Mouse (Mus musculus): Measurements from ENCODE around the gene Gm28043.
"Not testable (repeated sequence)": the region's sequence is repeated elsewhere in the genome, so short reads cannot be mapped to it uniquely, and the experiment has no call there.

Gm28043 gene

DNA sequence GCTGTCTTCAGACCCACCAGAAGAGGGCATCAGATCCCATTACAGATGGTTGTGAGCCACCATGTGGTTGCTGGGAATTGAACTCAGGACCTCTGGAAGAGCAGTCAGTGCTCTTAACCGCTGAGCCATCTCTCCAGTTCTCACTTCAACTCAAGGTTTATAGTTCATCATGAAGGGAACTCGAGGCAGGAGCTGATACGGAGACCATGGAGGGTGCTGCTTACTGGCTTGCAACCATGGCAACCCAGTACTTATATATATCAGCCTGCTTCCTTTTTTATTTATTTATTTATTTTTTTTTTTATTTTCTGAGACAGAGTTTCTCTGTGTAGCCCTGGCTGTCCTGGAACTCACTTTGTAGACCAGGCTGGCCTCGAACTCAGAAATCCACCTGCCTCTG is 99.1 kb downstream of the Gm28043 start:
- not testable (repeated sequence) for DNase-seq

GRCm38 (mm10) chr17:29716732-29717445 is 102.2 kb downstream of the Gm28043 start, which contains the start of gene Ccdc167:
Gene Ccdc167 (minus strand): TSS chr17:29717044.
- peak; percentile 96 to 97 for DNase-seq

DNA sequence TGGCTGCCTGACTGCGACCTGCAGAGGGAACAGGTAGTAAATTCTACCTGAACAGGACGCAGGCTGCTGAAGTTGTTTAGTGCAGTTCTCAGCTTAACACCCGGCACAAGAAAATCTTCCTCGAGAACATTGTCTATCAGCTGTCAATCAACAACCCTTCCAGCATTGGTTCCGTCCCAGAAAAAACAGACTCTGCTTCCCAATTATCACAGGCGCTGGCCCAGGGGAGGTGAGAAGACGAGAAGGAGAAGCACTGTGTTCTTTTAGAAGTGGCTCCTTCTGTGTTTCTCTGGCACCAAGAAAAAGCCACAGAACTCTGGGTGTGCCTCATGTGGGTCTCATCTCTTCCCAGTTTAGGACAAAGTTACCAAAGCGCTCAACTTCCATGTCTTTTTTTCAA is 104.0 kb downstream of the Gm28043 start:
- DNase-seq, result no peak

DNA sequence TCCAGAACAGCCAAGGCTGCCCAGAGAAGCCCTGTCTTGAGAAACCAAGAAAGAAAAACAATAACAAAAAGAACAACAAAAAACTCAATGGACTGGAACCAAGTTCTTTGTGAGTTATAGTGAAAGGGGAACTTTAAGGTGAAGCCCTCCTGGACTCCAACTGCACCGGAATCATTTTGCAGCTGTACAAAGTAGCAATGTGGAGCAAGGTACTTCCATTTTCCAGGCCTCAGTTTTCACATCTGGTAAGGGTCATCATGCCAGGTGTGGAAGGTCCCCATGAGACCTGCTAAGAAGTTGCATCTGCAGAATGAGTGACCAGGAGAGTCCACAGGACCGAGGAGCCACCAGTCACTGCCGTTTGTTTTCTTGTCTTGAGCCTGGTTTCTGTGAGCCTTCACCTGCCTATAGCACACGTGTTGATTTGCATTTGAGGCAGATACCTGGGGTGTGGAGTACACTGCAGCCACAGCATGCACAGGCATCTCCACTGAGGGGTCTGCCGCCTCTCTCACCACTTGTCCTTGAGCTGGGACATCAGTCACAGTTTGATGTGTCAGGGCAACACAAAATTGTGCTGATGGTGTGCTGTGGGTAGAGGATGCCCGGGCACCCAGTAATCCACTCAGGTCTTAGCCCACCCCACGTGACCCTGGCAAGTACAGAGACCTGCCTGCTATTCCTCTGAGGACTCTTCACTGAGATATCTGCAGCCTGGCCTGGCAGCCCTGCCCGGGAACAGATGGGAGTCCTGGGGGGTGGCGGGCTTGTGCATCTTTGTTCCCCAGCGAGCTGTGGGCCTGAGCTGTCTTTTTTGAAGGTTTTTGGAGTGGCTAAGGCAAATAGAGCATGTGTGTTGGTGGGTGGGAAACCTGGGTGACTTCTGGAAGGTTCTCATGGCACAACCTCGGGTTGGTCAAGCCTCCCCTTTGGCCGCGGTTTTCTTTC is 105.2 kb downstream of the Gm28043 start:
- DNase-seq, result no peak

DNA sequence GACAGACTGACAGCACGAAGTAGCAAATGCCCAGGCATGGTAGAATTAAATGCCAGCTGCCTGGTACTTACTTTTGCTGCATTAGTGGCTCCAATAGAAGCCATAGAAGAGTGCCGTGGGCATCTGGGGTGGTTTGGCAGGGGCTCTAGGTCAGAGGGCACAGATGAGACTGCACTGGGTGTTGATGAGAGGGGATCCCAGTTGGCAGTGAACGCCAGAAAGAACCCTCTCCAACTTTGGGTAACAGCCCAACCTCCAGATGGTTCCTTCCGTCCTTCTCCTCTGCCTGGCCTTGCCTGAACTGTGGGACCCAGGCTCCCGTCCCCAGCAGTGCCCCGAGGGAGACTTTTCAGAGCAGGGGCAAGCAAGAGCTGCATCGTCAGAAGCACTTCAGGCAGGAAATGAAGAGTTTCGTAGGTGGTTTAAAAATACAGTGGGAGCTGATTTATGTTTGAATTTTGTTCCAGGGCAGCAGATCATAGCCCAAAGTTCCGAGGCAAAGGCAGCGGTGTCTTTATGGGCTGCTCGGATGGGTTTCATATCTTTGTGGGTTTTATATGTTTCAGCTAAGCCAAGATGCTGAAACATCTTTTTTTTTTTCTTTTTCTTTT is 106.2 kb downstream of the Gm28043 start:
- DNase-seq, result no peak

DNA sequence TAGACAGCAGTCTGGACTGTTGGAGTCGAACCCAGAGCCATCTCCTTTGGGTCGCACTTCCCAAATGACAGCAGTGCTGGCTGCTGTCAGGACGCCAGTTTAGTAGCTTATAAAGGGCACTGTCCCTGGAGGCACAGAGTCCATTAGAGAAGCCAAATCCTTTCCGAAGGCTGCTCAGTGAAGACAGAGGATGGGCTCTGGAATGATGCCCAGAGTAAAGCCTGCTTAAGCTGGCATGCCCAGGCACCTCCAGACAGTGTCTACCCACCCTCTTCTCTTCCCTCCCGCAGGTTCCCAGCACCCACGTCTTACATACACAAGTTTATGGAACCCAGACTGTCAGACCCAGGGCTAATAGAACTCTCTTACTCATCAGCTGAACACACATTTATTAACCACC is 109.9 kb downstream of the Gm28043 start:
- DNase-seq, result no peak

GRCm38 (mm10) chr17:29725027-29725620 is 110.4 kb downstream of the Gm28043 start:
- DNase-seq, result no peak

DNA sequence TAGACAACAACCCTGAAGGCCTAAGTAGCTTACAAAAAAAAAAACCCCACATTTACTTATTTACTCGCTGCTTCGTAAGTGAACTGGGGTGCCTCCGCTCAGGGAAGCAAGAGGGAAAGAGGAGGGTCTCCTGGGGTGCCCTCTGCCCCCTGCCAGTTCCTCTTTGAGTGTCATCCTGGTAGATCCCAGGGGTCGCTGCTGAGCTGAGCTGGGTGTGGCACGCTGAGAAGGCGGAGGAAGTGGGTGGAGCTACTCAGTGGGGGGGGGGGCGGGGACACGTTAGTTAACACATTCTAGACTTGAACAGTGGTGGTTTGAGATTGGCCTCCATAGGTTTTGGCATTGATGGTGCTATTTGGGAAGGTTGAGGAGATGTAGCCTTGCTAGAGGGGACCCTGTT is 113.4 kb downstream of the Gm28043 start:
- peak; percentile 44 to 48 for DNase-seq

DNA sequence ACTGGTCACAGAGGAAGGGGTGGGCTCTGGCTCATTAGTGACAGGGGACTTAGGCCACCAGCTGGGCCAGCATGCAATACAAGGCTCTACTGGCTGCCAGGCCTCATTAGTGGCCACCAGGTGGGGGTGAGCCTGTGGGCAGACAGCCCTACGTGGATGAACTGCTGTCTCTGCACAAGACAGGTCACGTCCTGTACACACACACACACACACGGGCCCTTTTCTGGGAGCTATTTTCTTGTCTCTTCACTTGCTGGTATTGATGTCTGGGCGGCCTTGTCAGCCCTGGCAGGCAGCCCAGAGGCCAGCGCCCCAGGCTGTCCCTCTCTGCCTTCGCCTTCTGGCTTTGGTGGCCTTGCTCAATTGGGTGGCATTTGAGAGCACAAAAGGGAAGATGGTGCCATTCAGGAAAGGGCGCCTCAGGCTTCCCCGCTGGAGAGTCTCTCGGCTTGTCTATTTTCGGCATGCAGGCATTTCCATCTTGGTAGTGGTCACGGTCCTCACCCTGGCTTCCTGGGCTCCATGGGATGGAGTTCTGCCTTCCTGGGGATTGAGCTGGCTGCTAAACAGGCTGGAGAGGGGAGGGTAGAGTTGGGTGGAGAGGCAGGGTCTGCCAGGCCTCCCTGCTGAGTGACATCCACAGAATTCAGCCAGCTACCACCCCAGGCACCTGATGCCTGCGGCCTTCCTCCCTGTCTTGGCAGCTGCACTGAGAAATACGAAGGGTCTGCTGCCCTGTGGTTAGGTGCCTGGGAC is 116.0 kb downstream of the Gm28043 start:
- DNase-seq, result no peak

- DNase-seq, result no peak
Observed at GRCm38 (mm10) chr17:29731266-29731952, 116.7 kb downstream of the Gm28043 start.

DNA sequence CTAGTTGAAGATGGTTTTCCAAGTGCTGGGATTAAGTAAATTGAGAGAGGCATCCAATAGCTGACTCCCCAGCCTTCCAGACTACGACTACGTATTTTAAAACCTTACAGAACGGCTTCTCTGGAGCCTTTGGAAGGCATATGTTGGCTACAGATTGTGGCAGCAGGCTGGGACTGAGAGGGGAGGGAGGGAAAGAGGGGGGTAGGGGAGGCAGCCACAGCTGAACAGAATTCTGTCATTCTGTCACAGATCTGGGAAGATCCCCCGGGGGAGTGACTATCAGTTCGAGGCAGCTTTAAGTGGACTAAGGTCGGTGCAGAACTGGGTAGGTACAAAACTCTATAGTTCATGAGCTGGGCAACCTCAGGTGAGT is 117.3 kb downstream of the Gm28043 start:
- no peak for DNase-seq

DNA sequence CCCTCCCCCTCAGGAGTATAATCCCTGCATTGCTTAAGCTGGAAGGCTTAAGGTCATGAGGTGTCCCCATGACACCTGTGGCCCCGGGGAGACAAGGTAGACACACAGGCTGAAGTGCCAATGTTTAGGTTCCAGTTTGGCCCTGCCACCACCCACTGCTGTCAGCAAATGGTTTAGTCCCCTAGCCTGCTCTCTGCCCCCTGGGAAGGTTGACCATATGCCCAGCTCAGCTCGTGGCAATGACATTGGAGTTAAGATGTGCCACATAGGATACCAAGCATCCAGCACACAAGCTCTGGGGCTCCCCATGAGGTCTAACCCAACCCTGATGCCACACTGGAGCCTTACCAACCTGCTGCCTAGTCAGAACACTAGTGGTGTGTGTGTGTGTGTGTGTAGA is 117.8 kb downstream of the Gm28043 start:
- no peak for DNase-seq

DNA sequence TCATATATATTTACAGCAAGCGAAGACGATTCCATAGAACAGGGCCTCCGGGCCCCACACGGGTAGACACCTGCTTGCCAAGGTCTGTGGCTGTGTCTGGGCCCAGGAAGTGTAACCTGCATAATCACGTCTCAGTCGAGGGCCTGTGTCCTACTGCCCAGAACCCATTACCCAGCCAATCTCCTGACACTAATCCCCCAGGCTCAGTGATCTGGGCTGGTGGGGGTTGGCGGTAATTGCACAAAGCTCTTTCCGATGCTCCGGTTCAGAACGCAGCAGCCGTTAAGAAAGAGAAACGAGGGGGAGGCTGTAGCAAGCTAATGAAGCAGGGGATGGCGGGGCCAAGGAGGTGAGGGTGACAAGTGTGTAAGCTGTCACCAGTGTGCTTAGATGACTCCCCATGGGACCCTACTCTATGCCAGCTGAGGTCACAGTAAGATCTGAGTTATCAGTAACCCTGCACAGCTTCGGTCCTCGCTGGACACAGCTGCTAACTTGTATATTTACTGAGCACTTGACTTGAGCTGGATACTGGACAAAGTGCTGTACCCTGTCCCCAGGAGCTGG is 121.9 kb downstream of the Gm28043 start:
- no peak for DNase-seq

DNA sequence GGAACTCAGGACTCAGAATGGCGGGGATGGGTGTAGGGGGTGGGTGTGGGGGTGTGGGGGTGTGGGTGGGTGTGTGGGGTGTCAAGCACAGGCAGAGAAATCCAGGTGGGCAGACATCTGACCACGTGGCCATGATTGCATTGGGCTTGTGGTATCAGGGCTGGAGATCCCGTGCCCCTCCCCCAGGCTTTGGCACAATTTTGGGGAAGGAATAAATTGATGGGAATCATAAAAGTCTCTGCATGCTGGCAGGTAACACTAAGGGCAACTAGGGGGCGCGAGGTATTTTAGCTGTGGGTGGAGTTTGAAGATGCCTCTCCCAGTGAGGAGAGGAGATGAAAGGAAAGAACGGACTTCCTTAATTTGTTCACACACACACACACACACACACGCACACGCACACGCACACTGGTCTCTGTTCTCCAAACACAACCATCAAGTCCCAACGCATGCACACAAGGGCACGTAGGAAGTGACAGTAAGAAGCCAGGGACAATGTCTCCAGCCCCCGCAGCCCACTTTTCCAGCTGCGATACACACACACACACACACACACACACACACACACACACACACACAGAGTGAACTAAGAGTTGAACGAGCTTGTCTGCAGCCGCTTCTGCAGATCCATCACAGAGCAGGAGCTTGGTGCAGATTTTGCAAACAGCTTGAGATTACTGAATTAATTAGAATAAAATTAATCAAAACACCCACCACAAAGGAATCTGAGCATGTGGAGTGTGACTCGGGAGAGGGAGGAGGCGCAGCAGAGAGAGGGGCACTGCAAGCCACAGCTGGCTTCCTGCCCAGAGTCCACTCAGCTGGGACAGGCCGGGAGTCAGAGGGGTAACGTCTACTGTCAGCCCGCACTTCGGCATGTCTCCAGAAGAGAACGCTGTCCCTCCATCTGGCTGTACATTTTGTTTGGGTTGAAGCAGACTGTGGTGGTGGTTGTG is 123.5 kb downstream of the Gm28043 start:
- DNase-seq, result no peak

DNA sequence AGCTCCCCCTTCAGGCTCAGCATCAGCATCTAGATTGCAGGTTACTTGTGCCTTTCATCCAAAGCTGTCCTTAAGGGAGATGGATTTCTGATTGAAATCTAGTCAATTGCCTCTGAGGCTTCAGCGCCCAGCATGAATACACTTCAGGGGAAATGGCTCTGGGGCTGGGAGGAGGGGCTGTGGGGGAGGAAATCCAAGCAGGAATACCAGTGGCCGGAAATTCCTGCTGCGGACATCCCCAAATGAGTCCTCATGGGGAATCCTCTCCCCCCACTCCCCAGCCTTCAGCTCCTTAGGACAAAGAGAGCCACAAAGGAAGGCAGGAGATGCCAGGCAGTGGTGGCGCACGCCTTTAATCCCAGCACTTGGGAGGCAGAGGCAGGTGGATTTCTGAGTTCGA is 132.8 kb downstream of the Gm28043 start:
- no peak for DNase-seq

Data from thymus, postnatal 36 days (tissue).